Mouse (Mus musculus): ENCODE results near the gene Wtap. TPM values are rescaled to one million over a fixed set of nuclear protein-coding genes. Genes with fewer than 3 reads are reported as not detected.
"Not testable (repeated sequence)": the region's sequence is repeated elsewhere in the genome, so short reads cannot be mapped to it uniquely, and the experiment has no call there.

The Wtap gene
- total RNA-seq (2021): 10 to 100 TPM; 50.2 to 51.6 TPM

- intact Hi-C loops (cut with DNase I): loop anchor here (5.0 to 10.0 kb wide), 2 partner anchors 77 to 269 kb away; partner anchors contain the start of genes Mrpl18 and Tcp1
- no peak for DNase-seq
These were observed at the start of gene Wtap for GRCm38 (mm10) chr17:12994069-12994468. Wtap (minus strand) TSS chr17:12994169.

- DNase-seq; intact Hi-C loops (cut with DNase I): not testable (repeated sequence)
These were observed 42.7 kb upstream of the Wtap start for GRCm38 (mm10) chr17:13036627-13037192.

- no peak for DNase-seq
- intact Hi-C loops (cut with DNase I): loop anchor here (5.0 kb wide), 1 partner anchor 131 kb away; no protein-coding TSS in a partner anchor
These were observed 19.3 kb upstream of the Wtap start for GRCm38 (mm10) chr17:13013316-13013715.

- intact Hi-C loops (cut with DNase I): loop anchor here (5.0 kb wide), 1 partner anchor 128 kb away; no protein-coding TSS in a partner anchor
- DNase-seq: peak; percentile 50 to 66
These were observed 15.9 kb upstream of the Wtap start for GRCm38 (mm10) chr17:13009887-13010286.

GRCm38 (mm10) chr17:13008528-13008927, 14.6 kb upstream of the Wtap start:
- intact Hi-C loops (cut with DNase I): no loop called here
- DNase-seq: peak; percentile 52 to 54

- peak; percentile 99 to 100 for DNase-seq
- intact Hi-C loops (cut with DNase I): loop anchor here (1.0 kb wide), 2 partner anchors 16 to 92 kb away; partner anchors contain the start of gene Mrpl18
These were observed 13.9 kb upstream of the Wtap start for GRCm38 (mm10) chr17:13007730-13008425.

- DNase-seq: no peak
- intact Hi-C loops (cut with DNase I): loop anchor here (1.0 kb wide), 2 partner anchors 15 to 91 kb away; partner anchors contain the start of gene Mrpl18
These were observed 13.0 kb upstream of the Wtap start for GRCm38 (mm10) chr17:13006984-13007383.

- intact Hi-C loops (cut with DNase I); DNase-seq: not testable (repeated sequence)
These were observed 12.6 kb upstream of the Wtap start, which contains the start of gene Sod2 for GRCm38 (mm10) chr17:13006546-13006945. Sod2 (plus strand) TSS chr17:13006846.

- intact Hi-C loops (cut with DNase I); DNase-seq: not testable (repeated sequence)
These were observed 10.5 kb upstream of the Wtap start for GRCm38 (mm10) chr17:13004436-13004835.

- intact Hi-C loops (cut with DNase I); DNase-seq: not testable (repeated sequence)
These were observed 8.3 kb upstream of the Wtap start for GRCm38 (mm10) chr17:13002243-13002642.

- no peak for DNase-seq
- intact Hi-C loops (cut with DNase I): loop anchor here (5.0 to 10.0 kb wide), 2 partner anchors 274 to 582 kb away; no protein-coding TSS in a partner anchor
These were observed 5.1 kb upstream of the Wtap start for GRCm38 (mm10) chr17:12999069-12999468.

GRCm38 (mm10) chr17:12997890-12998289, 3.9 kb upstream of the Wtap start:
- intact Hi-C loops (cut with DNase I): loop anchor here (5.0 to 10.0 kb wide), 2 partner anchors 273 to 581 kb away; no protein-coding TSS in a partner anchor
- DNase-seq: no peak

GRCm38 (mm10) chr17:12996345-12996744, 2.4 kb upstream of the Wtap start:
- peak; percentile 62 to 65 for DNase-seq
- intact Hi-C loops (cut with DNase I): loop anchor here (1.0 to 10.0 kb wide), 3 partner anchors 116 to 579 kb away; no protein-coding TSS in a partner anchor

- peak; percentile 97 for DNase-seq
- intact Hi-C loops (cut with DNase I): loop anchor here (1.0 to 10.0 kb wide), 3 partner anchors 15 to 268 kb away; partner anchors contain the start of genes Mrpl18 and Tcp1
These were observed 1.4 kb downstream of the Wtap start for GRCm38 (mm10) chr17:12992470-12992991.

- DNase-seq: peak; percentile 93 to 94
- intact Hi-C loops (cut with DNase I): loop anchor here (1.0 to 10.0 kb wide), 3 partner anchors 16 to 267 kb away; partner anchors contain the start of genes Mrpl18 and Tcp1
These were observed 2.2 kb downstream of the Wtap start for GRCm38 (mm10) chr17:12991635-12992358.

GRCm38 (mm10) chr17:12991194-12991634, 2.8 kb downstream of the Wtap start:
- DNase-seq: peak; percentile 37 to 45
- intact Hi-C loops (cut with DNase I): loop anchor here (5.0 to 10.0 kb wide), 2 partner anchors 74 to 266 kb away; partner anchors contain the start of genes Mrpl18 and Tcp1

GRCm38 (mm10) chr17:12990567-12991145, 3.3 kb downstream of the Wtap start:
- DNase-seq: no peak
- intact Hi-C loops (cut with DNase I): loop anchor here (5.0 to 10.0 kb wide), 2 partner anchors 73 to 266 kb away; partner anchors contain the start of genes Mrpl18 and Tcp1

- intact Hi-C loops (cut with DNase I); DNase-seq: not testable (repeated sequence)
These were observed 5.9 kb downstream of the Wtap start for GRCm38 (mm10) chr17:12988096-12988495.

- no peak for DNase-seq
- intact Hi-C loops (cut with DNase I): no loop called here
These were observed 10.0 kb downstream of the Wtap start for GRCm38 (mm10) chr17:12983988-12984387.

- DNase-seq: no peak
- intact Hi-C loops (cut with DNase I): no loop called here
These were observed 15.4 kb downstream of the Wtap start for GRCm38 (mm10) chr17:12978546-12978945.
